Mouse (Mus musculus) kidney, adult 8-10 months (tissue): Measurements from ENCODE around the gene Cdc6.
A peak's percentile ranks its signal among the peaks of the same experiment; 100 is the strongest.
"Not testable (repeated sequence)": the region's sequence is repeated elsewhere in the genome, so short reads cannot be mapped to it uniquely, and the experiment has no call there.

Experiments
- DNase-seq, 2 experiments: peaks; one replicate each; pipeline ENCODE4 v3.0.0; 2022

The Cdc6 gene

DNA sequence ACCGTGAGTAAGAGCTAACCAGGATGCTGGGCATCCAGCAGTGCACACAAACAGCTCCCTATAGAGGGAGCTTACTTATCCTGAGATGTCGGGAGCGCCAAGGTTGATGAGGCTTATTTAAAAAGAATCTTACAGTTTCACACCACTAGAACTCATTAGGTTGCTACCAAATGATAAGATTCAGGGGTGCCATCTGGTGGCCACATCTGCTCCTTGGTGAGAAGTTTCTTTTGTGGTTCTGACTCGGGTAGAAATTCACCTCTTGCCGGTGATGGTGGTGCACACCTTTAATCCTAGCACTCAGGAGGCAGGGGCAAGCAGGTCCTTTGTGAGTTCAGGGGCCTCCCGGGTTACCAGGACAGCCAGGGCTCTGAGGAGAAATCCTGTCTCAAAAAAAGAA is 2.1 kb downstream of the Cdc6 start:
- DNase-seq: peak in 1 of 2 experiments; percentile 84

GRCm38 (mm10) chr11:98910415-98910814 is 2.8 kb downstream of the Cdc6 start:
- DNase-seq: no peak

DNA sequence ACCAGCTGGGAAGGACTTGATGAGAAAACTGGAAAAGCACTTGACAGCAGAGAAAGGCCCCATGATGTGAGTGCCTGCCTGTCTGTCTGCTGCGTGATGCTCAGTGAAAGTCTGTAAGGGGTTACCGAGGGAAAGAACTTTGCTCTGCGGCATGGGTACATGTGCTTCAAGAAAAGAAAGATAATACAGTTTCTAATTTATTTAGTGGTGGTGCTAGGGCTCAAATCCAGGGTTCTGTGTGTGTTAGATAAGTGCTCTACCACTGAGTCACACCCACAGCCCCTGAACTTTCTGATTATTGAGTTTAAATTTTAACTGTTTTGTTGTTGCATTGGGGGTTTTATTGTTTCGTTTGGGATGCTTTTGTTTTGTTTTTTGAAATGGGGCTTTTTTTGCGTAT is 3.9 kb downstream of the Cdc6 start:
- no peak for DNase-seq

GRCm38 (mm10) chr11:98914196-98914595 is 6.6 kb downstream of the Cdc6 start:
- DNase-seq: no peak

DNA sequence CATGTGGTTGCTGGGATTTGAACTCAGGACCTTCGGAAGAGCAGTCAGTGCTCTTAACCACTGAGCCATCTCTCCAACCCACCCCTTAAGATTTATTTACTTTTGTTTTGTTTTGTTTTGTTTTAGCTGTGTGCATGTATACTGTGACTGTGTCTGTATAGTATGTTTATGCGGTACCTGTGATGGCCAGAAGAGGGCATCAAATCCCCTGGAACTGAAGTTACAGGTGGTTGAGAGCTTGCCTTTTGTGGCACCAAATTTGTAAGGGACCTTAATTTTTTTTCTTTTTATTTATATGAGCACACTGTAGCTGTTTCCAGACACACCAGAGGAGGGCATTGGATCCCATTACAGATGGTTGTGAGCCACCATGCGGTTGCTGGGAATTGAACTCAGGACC is 8.8 kb downstream of the Cdc6 start:
- not testable (repeated sequence) for DNase-seq

GRCm38 (mm10) chr11:98917428-98918005 is 9.9 kb downstream of the Cdc6 start:
- no peak for DNase-seq

DNA sequence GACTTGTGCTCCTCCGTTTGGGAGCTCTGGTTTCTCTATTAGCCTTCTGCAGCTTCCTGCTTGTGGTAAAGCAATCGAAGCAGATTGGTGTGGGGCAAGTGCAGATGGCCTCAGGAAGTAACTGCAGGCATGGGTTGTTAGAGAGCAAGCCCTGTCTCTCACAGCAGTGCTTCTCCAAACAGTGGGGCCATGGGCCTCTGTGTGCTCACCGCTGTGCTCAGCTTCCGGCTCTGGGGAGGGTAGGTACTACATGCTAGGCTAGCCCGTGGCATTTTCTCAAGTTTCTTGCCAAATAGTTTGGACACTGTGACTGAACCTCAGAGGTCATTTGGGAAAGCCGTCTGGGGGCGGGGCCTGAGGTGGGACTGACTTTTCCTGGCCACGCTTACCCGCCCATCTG is 10.6 kb downstream of the Cdc6 start:
- no peak for DNase-seq

- DNase-seq: no peak
These were observed 11.4 kb downstream of the Cdc6 start for GRCm38 (mm10) chr11:98919009-98919408.

DNA sequence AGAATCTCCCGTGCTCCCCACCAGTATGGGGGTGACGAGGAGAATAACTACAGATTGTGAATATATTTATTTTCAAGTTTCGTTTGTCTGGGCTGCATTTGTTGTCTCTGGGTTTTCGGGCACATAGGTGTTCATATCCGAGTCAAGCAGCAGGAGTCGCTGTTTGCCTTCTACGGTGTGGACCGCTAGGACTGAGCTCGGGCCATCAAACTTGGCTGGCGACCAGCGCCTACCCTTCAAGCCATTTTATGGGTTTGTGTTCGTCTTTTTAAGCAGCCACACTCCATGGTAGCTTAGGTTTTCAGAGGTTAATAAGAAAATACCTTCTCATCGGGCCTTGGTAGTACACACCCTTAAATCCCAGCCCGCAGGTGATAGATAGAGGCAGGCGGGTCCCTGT is 14.2 kb downstream of the Cdc6 start:
- not testable (repeated sequence) for DNase-seq

DNA sequence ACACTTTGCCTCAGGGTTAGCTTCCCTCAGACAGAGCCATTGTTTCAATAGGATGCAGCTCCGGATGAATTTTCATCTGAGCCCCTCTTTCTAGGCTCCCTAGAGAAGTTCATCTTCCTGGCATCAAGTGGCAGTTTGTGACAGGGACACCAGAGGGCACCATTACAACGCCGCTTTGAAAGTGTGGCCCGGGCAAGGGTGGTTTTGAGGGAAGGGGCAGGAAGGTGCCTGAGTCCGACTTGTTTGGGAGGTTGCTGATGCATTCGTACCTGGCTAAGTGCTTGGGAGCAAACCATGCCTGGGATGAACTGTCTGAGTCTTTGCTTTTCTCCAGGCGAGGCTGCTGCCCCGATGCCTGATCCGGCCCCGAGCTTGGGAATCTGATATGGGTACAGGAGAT is 14.7 kb downstream of the Cdc6 start:
- peak in 1 of 2 experiments; percentile 72 for DNase-seq

DNA sequence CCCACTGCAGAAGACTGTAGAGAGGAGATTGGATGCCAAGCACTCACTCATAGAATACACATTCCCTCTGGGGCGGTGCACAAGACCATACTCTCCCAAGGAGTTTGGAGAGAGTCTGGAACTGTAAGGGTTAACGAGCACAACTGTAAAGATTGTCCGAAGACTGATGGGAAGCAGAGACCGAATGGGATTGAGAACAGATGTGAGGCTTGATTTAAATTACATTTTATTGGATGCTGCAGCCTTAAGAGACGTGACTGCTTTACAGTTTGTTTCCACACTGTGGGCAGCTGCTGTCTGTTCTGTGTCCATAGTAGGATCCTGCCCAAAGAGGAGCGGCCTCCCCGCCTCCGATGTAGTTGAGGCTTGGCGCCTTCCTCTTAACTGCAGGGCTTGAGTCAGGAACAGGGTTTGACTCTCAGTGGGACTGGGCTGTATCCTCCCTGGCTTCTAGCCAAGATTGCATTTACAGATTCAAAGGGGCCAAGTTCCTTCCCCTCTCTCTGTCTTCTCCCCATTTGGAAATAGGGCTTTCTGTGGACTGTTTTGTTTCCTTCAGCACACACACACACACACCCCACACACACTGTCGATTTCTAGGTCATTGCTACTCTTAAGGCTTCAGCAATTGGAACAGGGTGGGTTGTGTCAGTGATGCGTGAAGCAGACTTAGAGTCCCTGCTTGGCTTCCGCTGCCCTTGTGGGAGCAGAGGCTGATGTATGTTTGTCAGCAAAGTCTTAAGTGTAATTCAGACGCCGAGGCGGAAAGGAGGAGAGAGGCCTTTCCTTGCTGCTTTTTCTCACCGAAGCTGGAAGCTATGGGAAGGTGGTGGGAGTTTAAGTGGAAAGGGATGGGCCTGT is 15.5 kb downstream of the Cdc6 start:
- DNase-seq: not testable (repeated sequence)

DNA sequence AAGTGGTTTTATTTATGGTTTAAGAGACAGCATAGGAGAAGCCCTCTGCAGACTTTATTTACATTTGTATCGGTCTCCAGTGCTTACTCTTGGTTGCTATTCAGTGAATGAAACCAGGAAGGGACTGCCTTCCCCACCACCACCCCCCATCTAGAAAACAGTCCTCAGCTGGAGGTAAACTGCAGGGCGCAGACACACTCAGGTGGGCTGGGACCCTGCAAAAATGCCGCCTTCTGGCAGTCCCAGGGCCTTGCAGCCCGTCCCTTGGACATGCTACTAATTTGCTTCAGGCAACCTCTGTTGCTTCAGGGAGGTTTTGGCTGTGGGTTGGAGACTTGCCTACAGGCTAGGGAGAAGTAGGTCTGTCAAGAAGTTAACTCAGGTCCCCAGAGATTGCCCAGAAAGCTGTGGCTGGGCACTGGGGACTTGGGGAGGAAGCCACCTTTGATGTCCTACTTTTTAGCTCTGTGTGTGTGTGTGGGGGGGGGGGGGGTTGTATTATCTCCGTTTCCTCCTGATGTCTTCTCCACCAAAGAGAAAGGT is 17.1 kb downstream of the Cdc6 start:
- no peak for DNase-seq

GRCm38 (mm10) chr11:98925265-98925721 is 17.7 kb downstream of the Cdc6 start:
- no peak for DNase-seq

DNA sequence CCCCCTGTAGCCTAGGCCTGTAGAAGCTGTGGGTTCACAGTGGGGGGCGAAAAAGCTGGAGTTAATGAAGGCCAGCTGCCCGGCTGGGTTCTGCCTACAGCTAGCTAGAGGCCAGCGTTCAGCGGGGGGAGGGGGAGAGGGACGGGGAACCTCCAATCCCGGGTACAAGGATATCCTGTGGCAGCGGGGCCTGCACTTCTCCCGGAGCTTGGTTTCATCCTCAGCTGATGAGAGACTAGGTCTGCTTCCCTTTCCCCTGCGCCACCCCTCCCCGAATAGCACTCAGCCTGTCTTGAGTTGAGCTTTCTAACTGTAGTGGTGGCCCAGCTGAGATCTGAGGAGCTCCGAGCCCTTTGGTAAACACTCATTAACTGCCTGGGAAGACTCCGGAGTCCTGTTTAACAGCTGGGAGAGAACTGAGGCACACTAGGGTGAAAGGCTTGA is 18.3 kb downstream of the Cdc6 start:
- no peak for DNase-seq

- DNase-seq: no peak
These were observed 19.0 kb downstream of the Cdc6 start for GRCm38 (mm10) chr11:98926553-98926952.

DNA sequence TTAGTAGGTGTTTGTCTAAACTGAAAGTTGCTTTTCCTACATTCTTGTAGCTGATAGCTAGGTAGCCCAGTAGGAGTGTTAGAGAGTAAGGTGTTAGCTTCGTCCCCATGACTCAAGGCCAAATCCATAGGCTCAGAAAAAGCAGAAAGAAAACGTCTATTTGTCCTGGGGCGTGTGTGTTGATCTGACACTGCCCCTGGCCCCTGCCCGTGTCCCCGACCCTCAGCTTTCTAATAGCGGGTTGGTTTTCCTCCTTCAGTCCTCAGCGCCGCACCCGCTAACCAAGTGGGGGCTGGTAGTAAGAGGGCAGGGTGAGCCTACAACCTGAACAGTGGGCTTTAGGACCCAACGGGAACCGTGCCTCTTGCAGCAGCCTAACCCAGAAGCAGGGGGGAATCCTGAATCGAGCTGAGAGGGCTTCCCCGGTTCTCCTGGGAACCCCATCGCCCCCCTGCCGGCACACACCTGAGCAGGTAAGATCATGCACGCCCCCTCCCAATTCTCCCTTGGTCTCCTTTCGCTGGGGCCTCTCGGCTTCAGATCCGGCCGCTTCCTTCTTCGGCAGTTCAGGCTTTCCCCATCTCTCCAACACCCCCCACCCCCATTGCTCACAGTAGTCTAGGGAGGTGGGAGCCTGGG is 20.0 kb downstream of the Cdc6 start, which contains the start of gene Rara:
TSS of gene Rara (plus strand) at position 381 of the 639 bp plus-strand sequence.
- no peak for DNase-seq

DNA sequence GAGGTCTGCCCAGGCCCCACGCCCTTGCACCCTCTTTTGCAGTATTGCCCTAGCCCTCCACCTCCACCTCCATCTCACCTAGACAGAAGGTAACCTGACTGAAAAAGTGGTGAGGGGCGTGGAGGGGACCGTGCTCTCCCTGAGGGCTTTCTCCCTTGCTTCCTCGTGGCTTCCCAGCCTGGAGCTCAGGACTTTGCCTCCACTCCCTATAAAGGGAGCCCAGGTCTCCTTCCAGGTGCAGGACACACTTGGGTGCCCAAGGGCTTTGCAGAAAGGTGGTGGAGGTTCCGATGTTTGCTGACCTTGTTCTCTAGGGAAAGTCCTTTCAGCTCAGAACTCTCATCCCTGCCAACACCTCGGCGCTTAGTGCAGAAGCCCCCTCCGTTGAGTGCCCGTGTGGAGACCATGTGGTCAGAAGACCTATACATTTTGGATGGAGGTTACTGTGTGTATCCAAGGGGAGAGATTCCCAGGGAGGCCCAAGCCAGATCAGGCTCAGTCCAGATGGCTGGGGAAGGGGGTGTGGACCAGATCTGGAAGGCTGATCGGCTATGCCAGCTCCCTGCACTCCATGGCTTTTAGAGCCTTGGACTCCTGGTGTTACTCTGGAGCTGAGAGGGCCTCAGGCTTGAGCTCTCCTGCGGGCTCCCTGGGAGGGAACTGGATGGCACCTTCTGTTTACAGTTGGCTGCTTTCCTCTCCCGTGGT is 20.7 kb downstream of the Cdc6 start:
- DNase-seq: peak in 1 of 2 experiments; percentile 50

- DNase-seq: no peak
These were observed 21.9 kb downstream of the Cdc6 start for GRCm38 (mm10) chr11:98929503-98929902.

DNA sequence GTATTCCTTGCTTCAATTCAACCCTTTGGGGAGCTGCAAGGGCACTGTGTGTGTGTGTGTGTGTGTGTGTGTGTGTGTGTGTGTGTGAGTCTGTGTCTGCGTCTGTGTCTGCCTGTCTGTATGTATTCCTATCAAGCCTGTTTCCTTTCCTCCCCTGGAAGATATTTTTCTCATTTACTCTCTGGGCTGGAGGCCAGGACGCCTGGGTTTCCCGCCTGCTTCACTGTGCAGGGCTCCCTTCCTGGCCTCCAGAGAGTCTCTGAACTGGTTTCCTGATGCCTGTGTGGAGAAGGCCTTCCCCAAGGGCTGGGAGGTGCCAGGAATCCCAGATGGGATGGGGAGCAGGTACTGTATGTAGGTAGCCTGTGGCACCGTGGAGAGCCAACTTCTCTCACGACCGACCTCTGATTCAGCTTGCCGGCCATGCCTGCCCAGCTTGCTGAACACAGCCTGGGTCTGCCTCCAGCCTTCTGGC is 22.6 kb downstream of the Cdc6 start:
- no peak for DNase-seq

- DNase-seq: no peak
These were observed 23.3 kb downstream of the Cdc6 start for GRCm38 (mm10) chr11:98930773-98931512.

DNA sequence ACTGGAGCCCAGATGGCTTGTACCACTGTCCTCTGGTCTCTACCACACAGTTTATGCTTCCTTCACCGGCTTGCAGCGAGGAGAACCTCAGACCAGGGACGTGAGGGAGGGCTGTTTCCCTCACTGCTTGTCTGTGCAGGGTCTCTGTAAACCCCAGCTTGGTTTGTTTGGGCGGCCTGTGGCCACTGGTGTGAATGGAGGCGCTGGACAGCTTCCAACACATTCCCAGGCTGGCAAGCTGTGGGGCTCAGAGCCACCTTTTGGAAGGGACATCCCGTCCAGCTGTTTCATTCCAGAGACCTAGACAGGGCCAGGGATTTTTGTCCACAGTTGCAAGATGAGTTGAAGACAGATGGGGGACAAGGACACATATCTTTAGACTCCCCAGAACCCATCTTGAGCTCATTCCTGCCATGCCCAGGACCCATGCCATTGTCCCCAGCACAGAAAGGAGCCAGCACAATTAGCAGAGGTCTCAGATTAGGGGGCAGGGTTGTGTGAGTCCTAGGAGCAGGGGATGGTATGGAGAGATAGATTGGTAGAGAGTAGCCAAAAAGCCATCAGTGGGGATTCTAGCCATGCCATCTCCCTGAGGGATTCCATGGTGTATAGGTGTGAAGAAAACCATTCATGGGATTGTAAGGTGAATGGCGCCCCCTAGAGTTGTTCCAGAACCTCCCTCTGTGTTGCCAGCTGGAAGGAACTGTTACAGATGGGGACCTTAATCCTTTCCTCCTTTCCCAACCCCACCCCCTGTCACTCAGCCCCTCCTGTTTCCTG is 24.1 kb downstream of the Cdc6 start:
- peak in 1 of 2 experiments; percentile 39 for DNase-seq
